Mouse (Mus musculus): ENCODE data around the gene Pcgf3. TPM values are rescaled to one million over a fixed set of nuclear protein-coding genes. Genes with fewer than 3 reads are reported as not detected.

Pcgf3 gene
- polyA plus RNA-seq (2015; fragmentation: Nextera tagmentation; extraction: Ambion mirVana): 19.5 and 20.9 TPM in 2 replicates

DNA sequence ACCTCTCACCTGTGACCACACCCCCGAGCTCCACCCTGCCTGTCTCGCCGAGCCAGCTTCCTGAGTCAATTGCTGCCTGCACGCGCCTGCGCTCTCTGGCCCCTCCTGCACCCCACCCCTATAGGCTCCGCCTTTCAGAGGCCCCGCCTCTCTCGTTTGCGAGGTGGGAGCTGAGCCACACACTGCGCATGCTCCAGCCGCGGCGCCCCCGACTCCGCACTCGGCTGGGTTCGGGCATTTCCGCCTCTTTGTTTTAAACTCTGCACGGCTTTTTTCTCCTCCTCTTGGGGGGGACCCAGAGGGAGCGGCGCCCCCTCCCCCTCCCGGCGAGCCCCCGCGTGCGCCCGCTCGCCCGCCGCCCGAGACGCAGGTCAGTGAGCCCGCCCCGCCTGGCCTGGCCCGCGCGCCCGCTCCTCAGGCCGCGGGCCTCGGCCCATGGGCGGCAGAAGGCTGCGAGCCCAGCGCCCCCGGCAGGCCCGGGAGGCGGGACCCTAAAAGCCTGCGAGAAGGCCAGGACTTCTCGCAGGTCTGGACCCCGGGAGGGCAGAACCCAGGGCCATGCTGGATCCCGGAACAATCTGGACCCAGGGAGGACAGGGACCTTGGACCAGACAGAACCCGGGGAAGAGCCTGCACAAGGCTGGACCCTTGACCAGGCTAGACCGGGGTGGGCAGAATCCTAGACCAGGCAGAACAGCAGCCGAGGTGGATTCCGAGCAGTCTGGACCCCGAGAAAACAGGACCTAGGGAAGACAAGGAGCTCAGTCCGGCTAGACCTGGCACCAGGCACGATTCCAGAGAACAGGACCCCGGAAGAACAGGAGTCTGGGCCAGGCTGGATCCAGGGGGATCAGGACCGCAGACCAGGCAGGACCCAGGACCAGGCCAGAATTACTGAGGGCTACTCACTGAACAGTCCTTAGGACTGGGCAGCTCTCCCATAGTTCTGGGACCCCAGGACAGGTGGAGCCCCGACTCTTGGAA is at the start of gene Pcgf3:
Gene Pcgf3 (plus strand): TSS at position 151 of the 984 bp plus-strand sequence.
- ATAC-seq (ENCODE audit: insufficient number of reproducible peaks, low FRiP score, low TSS enrichment, low read depth): peak; percentile 99
- 0% methylated on average over 52 of the region's 62 CpGs for WGBS

GRCm38 (mm10) chr5:108414711-108415110 is 46.3 kb upstream of the Pcgf3 start:
- H3K27ac ChIP-seq (replicated peaks): no peak overlapping the region
- H3K4me1 ChIP-seq: no peaks in the 10 kb centered on the region
- no peaks in the 10 kb centered on the region for H3K27me3 ChIP-seq
- no peaks in the 10 kb centered on the region for H3K9me3 ChIP-seq (replicated peaks)
- H3K9ac ChIP-seq: no peak overlapping the region
- no peak overlapping the region for H3K4me3 ChIP-seq (replicated peaks)
- H3K4me2 ChIP-seq (replicated peaks): no peak overlapping the region
- WGBS: 67% methylated on average over 2 of the region's 2 CpGs
- no peaks in the 10 kb centered on the region for H3K36me3 ChIP-seq
- no peak for ATAC-seq (ENCODE audit: insufficient number of reproducible peaks, low FRiP score, low TSS enrichment, low read depth)

More for the DNA sequence above, at the start of gene Pcgf3:
- Histone ChIP-seq H3K4me1 (peaks cover 27% of the 10 kb centered on the region), H3K4me3 (replicated peaks) (peak within 1 kb of the TSS; percentile 89), H3K36me3 (no peaks in the 10 kb centered on the region), H3K9ac (peak within 1 kb of the TSS; percentile 99), H3K27ac (replicated peaks) (peak within 1 kb of the TSS; percentile 78), H3K27me3 (peaks cover 13% of the 10 kb centered on the region; the same call in 1 of the 2 replicates), H3K9me3 (replicated peaks) (no peaks in the 10 kb centered on the region), H3K4me2 (replicated peaks) (peak within 1 kb of the TSS; percentile 88)

DNA sequence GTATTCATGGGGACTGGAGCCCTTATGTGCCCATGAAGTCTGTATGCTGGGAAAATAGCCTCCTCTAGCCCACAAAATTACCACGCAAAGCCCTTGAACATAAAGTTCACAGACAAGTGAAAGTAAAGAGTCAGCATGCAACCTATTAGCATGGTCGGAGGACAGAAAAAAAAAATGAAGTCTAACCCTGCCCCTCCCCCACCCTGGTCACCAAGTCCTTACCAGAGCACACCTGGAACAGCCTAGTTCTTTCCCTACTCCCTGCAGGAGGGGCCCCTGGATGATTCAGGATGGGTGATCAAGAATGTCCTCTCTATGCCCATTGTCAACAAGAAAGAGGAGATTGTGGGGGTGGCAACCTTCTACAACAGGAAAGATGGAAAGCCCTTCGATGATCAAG is 38.3 kb upstream of the Pcgf3 start:
- WGBS: 72% methylated on average over 3 of the region's 3 CpGs
- no peaks in the 10 kb centered on the region for H3K9me3 ChIP-seq (replicated peaks)
- no peaks in the 10 kb centered on the region for H3K36me3 ChIP-seq
- no peak overlapping the region for H3K27ac ChIP-seq (replicated peaks)
- no peaks in the 10 kb centered on the region for H3K4me1 ChIP-seq
- no peak overlapping the region for H3K4me2 ChIP-seq (replicated peaks)
- no peak for ATAC-seq (ENCODE audit: insufficient number of reproducible peaks, low FRiP score, low TSS enrichment, low read depth)
- no peaks in the 10 kb centered on the region for H3K27me3 ChIP-seq
- H3K9ac ChIP-seq: no peak overlapping the region
- H3K4me3 ChIP-seq (replicated peaks): no peak overlapping the region

DNA sequence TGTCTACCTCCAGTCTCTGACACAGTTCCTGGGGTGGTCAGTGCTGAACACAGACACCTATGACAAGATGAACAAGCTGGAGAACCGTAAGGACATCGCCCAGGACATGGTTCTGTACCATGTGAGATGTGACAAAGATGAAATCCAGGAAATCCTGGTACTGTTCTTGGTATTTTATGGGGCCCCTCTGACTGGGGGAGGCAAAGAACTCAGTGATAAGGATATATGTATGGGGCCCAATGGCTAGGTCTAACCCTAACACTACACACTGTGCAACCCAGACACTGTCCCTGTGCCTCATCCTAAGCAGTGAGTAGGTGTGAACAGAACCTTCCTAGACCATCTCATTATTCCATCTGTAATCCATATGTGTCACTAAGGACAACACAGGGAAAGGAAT is 37.6 kb upstream of the Pcgf3 start:
- Histone ChIP-seq H3K4me3 (replicated peaks) (no peak overlapping the region), H3K27ac (replicated peaks) (no peak overlapping the region), H3K27me3 (no peaks in the 10 kb centered on the region), H3K9ac (no peak overlapping the region), H3K4me1 (no peaks in the 10 kb centered on the region), H3K36me3 (no peaks in the 10 kb centered on the region), H3K4me2 (replicated peaks) (no peak overlapping the region), H3K9me3 (replicated peaks) (no peaks in the 10 kb centered on the region)
- ATAC-seq (ENCODE audit: insufficient number of reproducible peaks, low FRiP score, low TSS enrichment, low read depth): no peak
- WGBS: 78% methylated on average over 2 of the region's 2 CpGs

- WGBS: 76% methylated on average over 1 of the region's 1 CpGs
- Histone ChIP-seq H3K9me3 (replicated peaks) (no peaks in the 10 kb centered on the region), H3K27ac (replicated peaks) (no peak overlapping the region), H3K9ac (no peak overlapping the region), H3K4me3 (replicated peaks) (no peak overlapping the region), H3K4me2 (replicated peaks) (no peak overlapping the region), H3K27me3 (no peaks in the 10 kb centered on the region), H3K4me1 (no peaks in the 10 kb centered on the region), H3K36me3 (peaks cover 24% of the 10 kb centered on the region)
- no peak for ATAC-seq (ENCODE audit: insufficient number of reproducible peaks, low FRiP score, low TSS enrichment, low read depth)
Observed at GRCm38 (mm10) chr5:108427186-108427585, 33.8 kb upstream of the Pcgf3 start.

- Histone ChIP-seq H3K4me1 (peaks cover 16% of the 10 kb centered on the region), H3K9ac (no peak overlapping the region), H3K27ac (replicated peaks) (no peak overlapping the region), H3K9me3 (replicated peaks) (no peaks in the 10 kb centered on the region), H3K27me3 (no peaks in the 10 kb centered on the region), H3K36me3 (peaks cover 29% of the 10 kb centered on the region), H3K4me3 (replicated peaks) (no peak overlapping the region), H3K4me2 (replicated peaks) (no peak overlapping the region)
- ATAC-seq (ENCODE audit: insufficient number of reproducible peaks, low FRiP score, low TSS enrichment, low read depth): no peak
- WGBS: 95% methylated on average over 6 of the region's 6 CpGs
Observed at GRCm38 (mm10) chr5:108431196-108431595, 29.8 kb upstream of the Pcgf3 start.

DNA sequence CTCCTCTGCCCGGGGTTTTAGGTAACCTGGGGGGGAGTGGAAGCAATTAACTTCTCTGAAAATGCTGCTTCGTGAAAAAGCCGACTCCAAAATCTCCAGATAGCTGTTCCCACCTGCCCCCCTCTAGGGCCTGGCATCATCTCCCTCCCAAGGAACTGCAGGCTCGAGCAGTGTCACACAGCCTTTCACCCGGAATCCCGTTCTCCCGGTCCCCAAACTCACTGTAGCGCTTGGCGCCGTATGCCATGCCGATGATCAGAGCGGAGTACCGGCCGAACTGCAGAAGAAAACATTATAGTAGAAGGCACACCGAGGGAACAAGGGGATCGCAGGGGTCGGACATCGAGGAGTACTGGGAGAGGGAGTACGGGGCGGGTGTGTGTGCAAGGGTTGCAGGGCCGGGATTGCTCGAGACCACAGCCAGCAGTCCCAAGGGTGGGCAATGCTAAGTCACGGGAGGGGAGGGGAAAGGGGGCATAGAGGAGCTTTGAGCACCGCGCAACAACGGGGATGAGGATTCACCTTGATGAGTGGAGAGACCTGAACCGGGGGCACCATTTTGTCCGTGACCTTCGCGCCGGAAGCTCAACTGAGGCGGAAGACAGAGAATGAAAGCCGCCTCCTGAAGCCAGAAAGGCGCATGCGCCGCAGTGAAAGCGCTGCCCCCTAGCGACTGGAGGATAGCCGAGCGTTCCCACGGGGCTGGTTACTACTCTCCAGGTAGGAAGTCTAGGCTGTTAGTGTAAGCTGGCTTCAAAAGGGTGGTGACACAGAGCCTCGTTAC is 27.0 kb upstream of the Pcgf3 start, which contains the start of gene Atp5k:
Gene Atp5k (minus strand): TSS at position 645 of the 784 bp plus-strand sequence.
- H3K27me3 ChIP-seq: no peaks in the 10 kb centered on the region
- H3K4me3 ChIP-seq (replicated peaks): peak within 1 kb of the TSS; percentile 77
- no peak within 1 kb of the TSS for H3K27ac ChIP-seq (replicated peaks)
- WGBS: under 1% methylated on average over 42 of the region's 42 CpGs
- H3K9me3 ChIP-seq (replicated peaks): no peaks in the 10 kb centered on the region
- peaks cover 16% of the 10 kb centered on the region for H3K4me1 ChIP-seq
- H3K4me2 ChIP-seq (replicated peaks): peak within 1 kb of the TSS; percentile 63
- peaks cover 29% of the 10 kb centered on the region for H3K36me3 ChIP-seq
- H3K9ac ChIP-seq: peak within 1 kb of the TSS; percentile 78
- peak; percentile 72 for ATAC-seq (ENCODE audit: insufficient number of reproducible peaks, low FRiP score, low TSS enrichment, low read depth)

DNA sequence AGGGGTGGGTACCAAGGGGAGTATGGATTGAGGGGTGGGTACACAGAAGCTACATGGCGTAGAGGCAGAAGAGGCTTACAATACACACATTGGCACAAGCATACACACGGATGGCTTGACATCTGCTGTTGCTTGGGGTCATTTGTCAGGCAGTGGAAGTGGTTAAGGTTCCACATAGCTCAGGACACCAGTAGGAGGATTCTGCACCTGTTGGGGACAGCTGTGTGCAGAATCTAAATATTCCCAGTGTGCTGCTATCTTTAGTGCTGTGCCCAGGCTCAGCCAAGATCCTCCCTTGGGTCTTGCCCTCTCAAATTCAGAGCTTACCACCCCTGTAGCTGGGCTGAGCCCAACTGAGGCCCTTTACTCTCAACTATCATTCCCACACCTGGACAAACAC is 24.9 kb upstream of the Pcgf3 start:
- Histone ChIP-seq H3K27ac (replicated peaks) (no peak overlapping the region), H3K9me3 (replicated peaks) (no peaks in the 10 kb centered on the region), H3K9ac (no peak overlapping the region), H3K4me3 (replicated peaks) (no peak overlapping the region), H3K27me3 (no peaks in the 10 kb centered on the region), H3K4me1 (peaks cover 16% of the 10 kb centered on the region), H3K36me3 (peaks cover 14% of the 10 kb centered on the region), H3K4me2 (replicated peaks) (no peak overlapping the region)
- WGBS: 67% methylated on average over 2 of the region's 2 CpGs
- no peak for ATAC-seq (ENCODE audit: insufficient number of reproducible peaks, low FRiP score, low TSS enrichment, low read depth)

GRCm38 (mm10) chr5:108446973-108447372 is 14.1 kb upstream of the Pcgf3 start:
- no peak for ATAC-seq (ENCODE audit: insufficient number of reproducible peaks, low FRiP score, low TSS enrichment, low read depth)
- Histone ChIP-seq H3K4me1 (peaks cover 11% of the 10 kb centered on the region), H3K9me3 (replicated peaks) (no peaks in the 10 kb centered on the region), H3K4me3 (replicated peaks) (no peak overlapping the region), H3K27me3 (peaks cover 9% of the 10 kb centered on the region; the same call in 1 of the 2 replicates), H3K36me3 (no peaks in the 10 kb centered on the region), H3K9ac (no peak overlapping the region), H3K4me2 (replicated peaks) (no peak overlapping the region), H3K27ac (replicated peaks) (no peak overlapping the region)
- 81% methylated on average over 3 of the region's 3 CpGs for WGBS

DNA sequence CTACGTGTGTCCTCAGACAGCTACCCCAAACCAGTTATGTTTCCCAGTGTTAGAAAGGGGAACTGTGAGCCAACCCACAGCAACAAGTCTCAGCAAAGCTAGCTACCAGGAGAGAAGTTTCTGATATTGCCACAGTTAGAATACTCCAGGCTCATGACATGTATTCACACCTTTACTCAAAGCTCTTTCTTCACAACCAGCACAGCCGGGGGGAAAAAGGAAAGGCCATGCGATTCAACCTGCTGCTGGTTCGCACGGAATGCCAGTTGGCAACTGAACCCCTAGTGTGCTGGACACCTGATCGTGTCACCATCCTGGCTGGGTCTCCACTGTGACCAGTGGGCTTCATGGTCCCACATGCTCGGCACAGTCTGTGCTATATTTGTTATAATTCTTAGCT is 13.2 kb upstream of the Pcgf3 start:
- Histone ChIP-seq H3K4me2 (replicated peaks) (0 out of 2 replicates have a peak overlapping the region, but pooled peaks have one; percentile 60), H3K9ac (no peak overlapping the region), H3K36me3 (no peaks in the 10 kb centered on the region), H3K4me3 (replicated peaks) (no peak overlapping the region), H3K27ac (replicated peaks) (no peak overlapping the region), H3K4me1 (peaks cover 11% of the 10 kb centered on the region), H3K9me3 (replicated peaks) (no peaks in the 10 kb centered on the region), H3K27me3 (peaks cover 9% of the 10 kb centered on the region; the same call in 1 of the 2 replicates)
- ATAC-seq (ENCODE audit: insufficient number of reproducible peaks, low FRiP score, low TSS enrichment, low read depth): no peak
- 79% methylated on average over 7 of the region's 7 CpGs for WGBS
